Mouse (Mus musculus): ENCODE results near the gene Gm364. TPM values are rescaled to one million over a fixed set of nuclear protein-coding genes. Genes with fewer than 3 reads are reported as not detected.

Gm364 gene
- total RNA-seq, 2 experiments from 2014 or later: not detected

Other genes starting within 250 kb of the Gm364 start
- gene Cd40lg, start 197.0 kb upstream of the Gm364 start, total RNA-seq (2021): under 1 TPM in 1 of 2 experiments, not detected in 1; 0.22 TPM
- 10 to 100 TPM; 77.6 to 80.0 TPM for gene Arhgef6, start 70.4 kb upstream of the Gm364 start, total RNA-seq (2021)
- gene Rbmx, start 16.1 kb upstream of the Gm364 start, total RNA-seq (2021): 10 to 100 TPM; 57.3 to 57.8 TPM
- gene Gpr101, start 94.6 kb downstream of the Gm364 start, total RNA-seq (2021): not detected

Data from heart, postnatal 10 days (tissue).